Mouse (Mus musculus): ENCODE data around the gene Gm8020.
"Not testable (repeated sequence)": the region's sequence is repeated elsewhere in the genome, so short reads cannot be mapped to it uniquely, and the experiment has no call there.

DNA sequence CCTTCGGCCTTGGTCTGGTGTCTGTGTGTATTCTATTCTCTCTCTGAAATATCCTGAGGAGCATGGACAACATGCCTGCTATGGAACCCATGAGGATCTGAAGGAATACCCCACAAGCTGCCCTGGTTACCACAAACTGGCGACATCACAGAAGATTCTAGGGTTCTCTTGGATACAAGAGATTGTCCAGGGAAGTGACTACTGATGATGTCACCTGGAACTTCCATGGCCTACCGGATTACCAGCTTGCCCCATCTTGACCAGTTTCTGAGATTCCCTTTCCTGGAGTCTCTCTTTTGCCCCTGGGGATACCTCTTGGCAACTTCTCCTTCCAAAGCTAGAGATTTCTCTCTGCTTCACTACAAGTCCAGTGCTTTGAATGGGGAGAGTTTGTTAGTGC lies 22.0 kb upstream of the Gm8020 start, which contains the start of gene Gm8024:
- not testable (repeated sequence) for TF ChIP-seq USF2 (IDR thresholded peaks at IDR 0.05; ENCODE audit: borderline replicate concordance in 1 of 2, insufficient read depth in 1 of 2, low read depth in 1 of 2, low read length in 2 of 2); ZNF384 (IDR thresholded peaks at IDR 0.05; ENCODE audit: low read depth, low read length); ZKSCAN1 (IDR thresholded peaks at IDR 0.05; ENCODE audit: low read depth, low read length); BHLHE40 (IDR thresholded peaks at IDR 0.05; ENCODE audit: borderline replicate concordance, low read depth, low read length); MAX (IDR thresholded peaks at IDR 0.05; ENCODE audit: low read length); CTCF (IDR thresholded peaks at IDR 0.05 in 2 of 3, conservative IDR thresholded peaks at IDR 0.05 in 1 of 3; ENCODE audit: control insufficient read depth in 1 of 3, insufficient read depth in 1 of 3, low read depth in 2 of 3, low read length in 3 of 3, poor library complexity in 1 of 3, severe bottlenecking in 1 of 3); CHD2 (IDR thresholded peaks at IDR 0.05; ENCODE audit: low read length); EP300 (IDR thresholded peaks at IDR 0.05; ENCODE audit: low read depth in 1 of 2, low read length in 2 of 2); TAL1 (IDR thresholded peaks at IDR 0.05; ENCODE audit: low read length); POLR2A (IDR thresholded peaks at IDR 0.05; ENCODE audit: control insufficient read depth in 1 of 2, insufficient read depth in 1 of 2, low read depth in 1 of 2, low read length in 2 of 2, poor library complexity in 1 of 2)
